Mouse (Mus musculus): Measurements from ENCODE around the gene Ston1. TPM values are rescaled to one million over a fixed set of nuclear protein-coding genes. Genes with fewer than 3 reads are reported as not detected.

The Ston1 gene
- polyA plus RNA-seq, 1 experiment from 2014 or later: 1.0 TPM

GRCm38 (mm10) chr17:88581511-88582021 lies 15.9 kb upstream of the Ston1 start:
- WGBS: 79% methylated on average over 6 of the region's 6 CpGs
- Histone ChIP-seq H3K36me3 (ENCODE audit: control insufficient read depth, insufficient read depth, low read length) (peaks cover 45% of the 10 kb centered on the region), H3K4me2 (ENCODE audit: low read length) (no peak overlapping the region), H3K27ac (ENCODE audit: low read length) (no peak overlapping the region), H3K4me3 (ENCODE audit: low read depth, low read length) (no peak overlapping the region), H3K27me3 (ENCODE audit: control insufficient read depth, insufficient read depth, low read depth, low read length) (no peaks in the 10 kb centered on the region), H3K9ac (ENCODE audit: low read depth, low read length) (no peak overlapping the region), H3K4me1 (ENCODE audit: control insufficient read depth, insufficient read depth, low read length) (peaks cover 3% of the 10 kb centered on the region; the same call in 1 of the 2 replicates), H3K9me3 (replicated peaks; ENCODE audit: control insufficient read depth, low read length, poor library complexity, severe bottlenecking) (no peaks in the 10 kb centered on the region)
- no peak for ATAC-seq

GRCm38 (mm10) chr17:88582999-88583398 lies 14.5 kb upstream of the Ston1 start:
- Histone ChIP-seq H3K9ac (ENCODE audit: low read depth, low read length) (no peak overlapping the region), H3K36me3 (ENCODE audit: control insufficient read depth, insufficient read depth, low read length) (peaks cover 39% of the 10 kb centered on the region), H3K27me3 (ENCODE audit: control insufficient read depth, insufficient read depth, low read depth, low read length) (no peaks in the 10 kb centered on the region), H3K27ac (ENCODE audit: low read length) (no peak overlapping the region), H3K4me2 (ENCODE audit: low read length) (no peak overlapping the region), H3K4me3 (ENCODE audit: low read depth, low read length) (no peak overlapping the region), H3K4me1 (ENCODE audit: control insufficient read depth, insufficient read depth, low read length) (peaks cover 3% of the 10 kb centered on the region; the same call in 1 of the 2 replicates), H3K9me3 (replicated peaks; ENCODE audit: control insufficient read depth, low read length, poor library complexity, severe bottlenecking) (no peaks in the 10 kb centered on the region)
- WGBS: 87% methylated on average over 11 of the region's 11 CpGs
- no peak for ATAC-seq

- H3K36me3 ChIP-seq (ENCODE audit: control insufficient read depth, insufficient read depth, low read length): peaks cover 39% of the 10 kb centered on the region
- H3K27ac ChIP-seq (ENCODE audit: low read length): no peak overlapping the region
- H3K27me3 ChIP-seq (ENCODE audit: control insufficient read depth, insufficient read depth, low read depth, low read length): no peaks in the 10 kb centered on the region
- peaks cover 3% of the 10 kb centered on the region; the same call in 1 of the 2 replicates for H3K4me1 ChIP-seq (ENCODE audit: control insufficient read depth, insufficient read depth, low read length)
- 91% methylated on average over 8 of the region's 8 CpGs for WGBS
- H3K4me3 ChIP-seq (ENCODE audit: low read depth, low read length): no peak overlapping the region
- H3K4me2 ChIP-seq (ENCODE audit: low read length): no peak overlapping the region
- no peak overlapping the region for H3K9ac ChIP-seq (ENCODE audit: low read depth, low read length)
- ATAC-seq: no peak
- H3K9me3 ChIP-seq (replicated peaks; ENCODE audit: control insufficient read depth, low read length, poor library complexity, severe bottlenecking): no peaks in the 10 kb centered on the region
Measured at GRCm38 (mm10) chr17:88583411-88583810, 14.1 kb upstream of the Ston1 start.

GRCm38 (mm10) chr17:88587371-88587770 lies 10.1 kb upstream of the Ston1 start:
- no peaks in the 10 kb centered on the region for H3K9me3 ChIP-seq (replicated peaks; ENCODE audit: control insufficient read depth, low read length, poor library complexity, severe bottlenecking)
- H3K4me3 ChIP-seq (ENCODE audit: low read depth, low read length): no peak overlapping the region
- no peaks in the 10 kb centered on the region for H3K4me1 ChIP-seq (ENCODE audit: control insufficient read depth, insufficient read depth, low read length)
- H3K27ac ChIP-seq (ENCODE audit: low read length): no peak overlapping the region
- H3K4me2 ChIP-seq (ENCODE audit: low read length): no peak overlapping the region
- ATAC-seq: no peak
- peaks cover 26% of the 10 kb centered on the region for H3K36me3 ChIP-seq (ENCODE audit: control insufficient read depth, insufficient read depth, low read length)
- WGBS: 82% methylated on average over 15 of the region's 15 CpGs
- H3K27me3 ChIP-seq (ENCODE audit: control insufficient read depth, insufficient read depth, low read depth, low read length): no peaks in the 10 kb centered on the region
- H3K9ac ChIP-seq (ENCODE audit: low read depth, low read length): no peak overlapping the region

GRCm38 (mm10) chr17:88588228-88588627 lies 9.3 kb upstream of the Ston1 start:
- Histone ChIP-seq H3K27me3 (ENCODE audit: control insufficient read depth, insufficient read depth, low read depth, low read length) (no peaks in the 10 kb centered on the region), H3K27ac (ENCODE audit: low read length) (no peak overlapping the region), H3K9me3 (replicated peaks; ENCODE audit: control insufficient read depth, low read length, poor library complexity, severe bottlenecking) (no peaks in the 10 kb centered on the region), H3K4me1 (ENCODE audit: control insufficient read depth, insufficient read depth, low read length) (no peaks in the 10 kb centered on the region), H3K9ac (ENCODE audit: low read depth, low read length) (no peak overlapping the region), H3K4me2 (ENCODE audit: low read length) (no peak overlapping the region), H3K36me3 (ENCODE audit: control insufficient read depth, insufficient read depth, low read length) (peaks cover 24% of the 10 kb centered on the region), H3K4me3 (ENCODE audit: low read depth, low read length) (no peak overlapping the region)
- 95% methylated on average over 8 of the region's 8 CpGs for WGBS
- no peak for ATAC-seq

- 73% methylated on average over 6 of the region's 6 CpGs for WGBS
- Histone ChIP-seq H3K36me3 (ENCODE audit: control insufficient read depth, insufficient read depth, low read length) (peaks cover 8% of the 10 kb centered on the region; the same call in 1 of the 2 replicates), H3K4me1 (ENCODE audit: control insufficient read depth, insufficient read depth, low read length) (no peaks in the 10 kb centered on the region), H3K4me3 (ENCODE audit: low read depth, low read length) (no peak overlapping the region), H3K9ac (ENCODE audit: low read depth, low read length) (no peak overlapping the region), H3K27ac (ENCODE audit: low read length) (no peak overlapping the region), H3K9me3 (replicated peaks; ENCODE audit: control insufficient read depth, low read length, poor library complexity, severe bottlenecking) (no peaks in the 10 kb centered on the region), H3K27me3 (ENCODE audit: control insufficient read depth, insufficient read depth, low read depth, low read length) (no peaks in the 10 kb centered on the region), H3K4me2 (ENCODE audit: low read length) (no peak overlapping the region)
- no peak for ATAC-seq
Measured at GRCm38 (mm10) chr17:88590251-88590650, 7.2 kb upstream of the Ston1 start.

GRCm38 (mm10) chr17:88595071-88595470 lies 2.4 kb upstream of the Ston1 start:
- ATAC-seq: no peak
- H3K36me3 ChIP-seq (ENCODE audit: control insufficient read depth, insufficient read depth, low read length): no peaks in the 10 kb centered on the region
- no peak overlapping the region for H3K4me3 ChIP-seq (ENCODE audit: low read depth, low read length)
- no peak overlapping the region for H3K27ac ChIP-seq (ENCODE audit: low read length)
- H3K4me1 ChIP-seq (ENCODE audit: control insufficient read depth, insufficient read depth, low read length): peaks cover 9% of the 10 kb centered on the region
- H3K27me3 ChIP-seq (ENCODE audit: control insufficient read depth, insufficient read depth, low read depth, low read length): no peaks in the 10 kb centered on the region
- H3K9me3 ChIP-seq (replicated peaks; ENCODE audit: control insufficient read depth, low read length, poor library complexity, severe bottlenecking): no peaks in the 10 kb centered on the region
- H3K9ac ChIP-seq (ENCODE audit: low read depth, low read length): no peak overlapping the region
- 91% methylated on average over 4 of the region's 4 CpGs for WGBS
- no peak overlapping the region for H3K4me2 ChIP-seq (ENCODE audit: low read length)

- no peak overlapping the region for H3K27ac ChIP-seq (ENCODE audit: low read length)
- no peaks in the 10 kb centered on the region for H3K36me3 ChIP-seq (ENCODE audit: control insufficient read depth, insufficient read depth, low read length)
- 82% methylated on average over 4 of the region's 4 CpGs for WGBS
- H3K4me3 ChIP-seq (ENCODE audit: low read depth, low read length): no peak overlapping the region
- ATAC-seq: no peak
- H3K9me3 ChIP-seq (replicated peaks; ENCODE audit: control insufficient read depth, low read length, poor library complexity, severe bottlenecking): no peaks in the 10 kb centered on the region
- no peak overlapping the region for H3K4me2 ChIP-seq (ENCODE audit: low read length)
- no peak overlapping the region for H3K9ac ChIP-seq (ENCODE audit: low read depth, low read length)
- peaks cover 9% of the 10 kb centered on the region for H3K4me1 ChIP-seq (ENCODE audit: control insufficient read depth, insufficient read depth, low read length)
- H3K27me3 ChIP-seq (ENCODE audit: control insufficient read depth, insufficient read depth, low read depth, low read length): no peaks in the 10 kb centered on the region
Measured at GRCm38 (mm10) chr17:88596068-88596467, 1.4 kb upstream of the Ston1 start.

GRCm38 (mm10) chr17:88596544-88597221 lies 801 bp upstream of the Ston1 start:
- Histone ChIP-seq H3K27ac (ENCODE audit: low read length) (no peak overlapping the region), H3K4me3 (ENCODE audit: low read depth, low read length) (peak overlapping the region; percentile 50), H3K27me3 (ENCODE audit: control insufficient read depth, insufficient read depth, low read depth, low read length) (no peaks in the 10 kb centered on the region), H3K36me3 (ENCODE audit: control insufficient read depth, insufficient read depth, low read length) (no peaks in the 10 kb centered on the region), H3K4me2 (ENCODE audit: low read length) (peak overlapping the region; percentile 86), H3K4me1 (ENCODE audit: control insufficient read depth, insufficient read depth, low read length) (peaks cover 9% of the 10 kb centered on the region), H3K9ac (ENCODE audit: low read depth, low read length) (peak overlapping the region; percentile 67), H3K9me3 (replicated peaks; ENCODE audit: control insufficient read depth, low read length, poor library complexity, severe bottlenecking) (no peaks in the 10 kb centered on the region)
- 29% methylated on average over 16 of the region's 16 CpGs for WGBS
- no peak for ATAC-seq
